Mouse (Mus musculus) heart, embryonic 16.5 days (tissue): Measurements from ENCODE around the gene Srsf2. TPM values are rescaled to one million over a fixed set of nuclear protein-coding genes. Genes with fewer than 3 reads are reported as not detected.
"Not testable (repeated sequence)": the region's sequence is repeated elsewhere in the genome, so short reads cannot be mapped to it uniquely, and the experiment has no call there.

ENCODE experiments used
- ATAC-seq: fragments of 200-750 bp; cut with Nextera tagmentation; replicated peaks from 2 replicates; pipeline ENCODE4 v1.8.0; 2017; ENCODE audit warnings: moderate number of reproducible peaks; ENCODE audit not compliant: insufficient read depth, low FRiP score; ENCODE audit errors: extremely low read depth
- H3K27ac ChIP-seq: fragments of 300-500 bp; sonication (generic); 2 replicates; pipeline ENCODE4 v1.5.1; 2014; ENCODE audit warnings: mild to moderate bottlenecking, low read length, control low read depth, moderate library complexity
- H3K27me3 ChIP-seq: fragments of 300-500 bp; sonication (generic); 2 replicates; pipeline ENCODE4 v1.6.1; 2014; ENCODE audit warnings: low read length, mixed read lengths; ENCODE audit not compliant: control insufficient read depth, insufficient read depth
- H3K36me3 ChIP-seq: fragments of 300-500 bp; sonication (generic); 2 replicates; pipeline ENCODE4 v1.6.1; 2014; ENCODE audit not compliant: control insufficient read depth, insufficient read depth
- H3K4me1 ChIP-seq: fragments of 300-500 bp; sonication (generic); 2 replicates; pipeline ENCODE4 v1.6.1; 2014; ENCODE audit warnings: low read length, mixed read lengths; ENCODE audit not compliant: control insufficient read depth, insufficient read depth
- H3K4me2 ChIP-seq: fragments of 300-500 bp; sonication (generic); 2 replicates; pipeline ENCODE4 v1.6.1; 2014; ENCODE audit warnings: low read depth, mild to moderate bottlenecking, control low read depth, low read length
- H3K4me3 ChIP-seq: fragments of 300-500 bp; sonication (generic); 2 replicates; pipeline ENCODE4 v1.5.1; 2014; ENCODE audit warnings: mild to moderate bottlenecking, control low read depth, low read length
- H3K9ac ChIP-seq: fragments of 300-500 bp; sonication (generic); 2 replicates; pipeline ENCODE4 v1.6.1; 2014; ENCODE audit warnings: low read length, control low read depth
- H3K9me3 ChIP-seq: fragments of 300-500 bp; sonication (generic); replicated peaks from 2 replicates; pipeline ENCODE4 v1.6.1; 2016; ENCODE audit warnings: low read length; ENCODE audit not compliant: control insufficient read depth
- WGBS: fragments of 180-500 bp; shearing (Covaris S2); extraction: QIAGEN DNeasy Blood & Tissue Kit; methylation state at CpG from one replicate; pipeline ENCODE4 v1.1.7; 2014; 5-methylcytosine and 5-hydroxymethylcytosine counted together
- polyA plus RNA-seq: library from polyadenylated mRNA; unstranded; fragments of >200 nt; fragmentation: Nextera tagmentation; extraction: Ambion mirVana; gene quantifications from 2 replicates; pipeline ENCODE4 v1.2.1, GENCODE M21; 2015

Srsf2 gene
- polyA plus RNA-seq, 1 experiment from 2014 or later, result 516 TPM

DNA sequence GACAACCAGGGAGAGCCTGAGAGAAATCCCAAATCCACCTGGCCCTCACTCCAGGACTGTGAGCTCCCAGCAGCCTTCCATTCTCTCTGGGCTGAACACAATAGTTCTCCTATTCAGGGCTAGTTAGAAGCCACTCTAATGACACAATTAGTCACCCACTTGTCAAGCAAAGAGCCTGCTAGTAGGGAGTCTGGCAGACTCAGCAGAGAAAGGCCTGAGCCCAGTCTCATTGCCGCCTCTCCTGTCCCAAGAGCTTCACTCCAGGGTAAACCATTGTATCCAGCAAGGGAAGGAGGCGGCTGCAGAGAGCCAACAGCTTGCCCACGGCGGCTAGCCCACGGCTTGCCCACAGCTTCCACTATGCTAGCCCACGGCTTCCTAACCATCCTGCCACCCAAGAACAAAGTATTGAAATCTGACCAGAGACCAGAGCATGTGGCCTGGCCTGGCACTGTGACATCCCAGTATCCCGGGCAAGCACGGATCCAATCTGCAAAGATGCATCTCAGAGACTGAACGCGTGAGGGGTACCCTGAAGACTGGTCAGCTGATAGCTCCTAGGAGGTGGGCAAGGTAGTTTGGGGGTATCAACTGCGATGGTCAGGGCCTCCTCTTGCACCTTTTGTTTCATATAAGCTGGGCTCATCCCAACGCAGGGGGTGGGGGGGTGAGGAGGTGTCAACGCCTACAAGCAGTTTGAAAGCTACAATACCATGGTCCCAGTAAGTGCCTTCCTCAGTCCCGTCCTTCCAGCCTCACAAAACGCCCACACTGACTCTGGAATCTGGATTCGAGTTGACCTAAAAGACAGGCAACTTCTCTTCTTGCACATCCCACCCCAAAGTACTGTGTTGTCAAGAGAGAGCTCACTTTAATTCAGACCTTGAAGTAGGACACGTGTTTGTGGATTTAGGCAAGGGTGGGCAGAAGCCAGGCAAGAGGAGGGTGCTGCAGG, 26.1 kb downstream of the Srsf2 start:
- 48% methylated on average over 17 of the region's 17 CpGs for WGBS

DNA sequence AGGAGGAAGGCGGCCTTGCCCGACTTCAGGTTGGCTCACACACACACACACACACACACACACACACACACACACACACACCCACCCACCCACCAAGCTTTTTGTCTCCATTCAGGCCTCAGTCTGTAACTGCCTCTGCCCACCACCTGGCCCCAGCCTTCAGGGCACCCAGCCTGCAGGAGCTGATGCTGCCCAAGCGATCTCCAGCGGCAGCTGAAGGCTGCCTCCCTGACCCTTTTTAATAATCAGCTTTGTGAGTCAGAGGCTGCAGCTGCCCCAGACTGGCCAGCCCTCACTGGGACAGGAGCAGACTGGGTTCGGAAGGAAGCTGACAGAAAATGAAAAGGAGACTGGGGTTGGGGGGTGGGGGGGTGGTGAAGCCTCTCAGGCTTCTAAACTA, 27.7 kb downstream of the Srsf2 start:
- ATAC-seq, result no peak
- Histone ChIP-seq H3K9me3 (no peaks in the 10 kb centered on the region), H3K36me3 (no peaks in the 10 kb centered on the region), H3K4me2 (peak overlapping the region; percentile 10; the same call in 1 of the 2 replicates), H3K4me1 (peaks cover 34% of the 10 kb centered on the region), H3K4me3 (no peak overlapping the region), H3K27me3 (no peaks in the 10 kb centered on the region), H3K27ac (no peak overlapping the region), H3K9ac (no peak overlapping the region)
- 60% methylated on average over 5 of the region's 5 CpGs for WGBS

More for the DNA sequence above, 26.1 kb downstream of the Srsf2 start:
- Histone ChIP-seq H3K4me2 (peak overlapping the region; percentile 90), H3K27ac (peak overlapping the region; percentile 70), H3K4me1 (peaks cover 18% of the 10 kb centered on the region), H3K27me3 (no peaks in the 10 kb centered on the region), H3K9ac (peak overlapping the region; percentile 80), H3K9me3 (no peaks in the 10 kb centered on the region), H3K36me3 (no peaks in the 10 kb centered on the region), H3K4me3 (peak overlapping the region; percentile 63)
- peak; percentile 1; the same call in 1 of the 2 replicates for ATAC-seq

DNA sequence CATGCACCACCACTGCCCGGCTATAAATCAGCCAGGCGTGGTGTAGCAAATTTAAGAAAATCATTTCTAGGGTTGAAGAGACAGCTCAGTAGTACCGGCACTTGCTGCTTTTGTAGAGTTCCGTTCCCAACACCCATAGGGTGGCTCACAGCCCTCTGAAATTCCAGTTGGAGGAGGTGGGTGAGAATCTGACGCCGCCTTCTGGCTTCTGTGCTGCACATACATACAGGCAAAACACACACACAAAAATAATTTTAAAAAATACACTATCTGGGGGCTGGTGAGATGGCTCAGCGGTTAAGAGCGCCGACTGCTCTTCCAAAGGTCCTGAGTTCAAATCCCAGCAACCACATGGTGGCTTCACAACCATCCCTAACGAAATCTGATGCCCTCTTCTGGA, 29.0 kb downstream of the Srsf2 start:
- not testable (repeated sequence) for H3K9ac ChIP-seq, H3K27me3 ChIP-seq, H3K4me3 ChIP-seq, ATAC-seq, H3K36me3 ChIP-seq, H3K9me3 ChIP-seq, H3K27ac ChIP-seq, H3K4me2 ChIP-seq
- H3K4me1 ChIP-seq, result peaks cover 46% of the 10 kb centered on the region
- 95% methylated on average over 10 of the region's 10 CpGs for WGBS

DNA sequence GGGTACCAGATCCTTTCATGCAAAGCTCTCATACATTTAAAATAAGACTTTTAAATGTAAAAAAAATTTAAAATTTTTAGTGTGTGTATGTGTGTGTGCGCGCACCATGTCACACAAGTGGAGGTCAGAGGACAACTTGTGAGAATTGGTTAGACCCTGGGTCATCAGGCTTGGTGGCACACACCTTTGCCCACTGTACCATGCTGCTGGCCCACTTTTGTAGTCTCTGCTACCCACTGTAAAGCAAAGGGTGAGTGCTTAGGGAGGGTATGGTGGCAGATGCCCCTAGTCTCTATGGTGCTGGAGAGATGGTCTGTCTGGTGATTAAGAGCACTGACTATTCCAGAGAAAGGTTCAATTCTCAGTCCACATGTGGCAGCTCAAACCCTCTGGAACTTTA, 29.6 kb downstream of the Srsf2 start:
- no peak for ATAC-seq
- Histone ChIP-seq H3K4me2 (no peak overlapping the region), H3K27ac (no peak overlapping the region), H3K4me3 (no peak overlapping the region), H3K4me1 (peaks cover 45% of the 10 kb centered on the region), H3K9ac (no peak overlapping the region), H3K27me3 (no peaks in the 10 kb centered on the region), H3K9me3 (no peaks in the 10 kb centered on the region), H3K36me3 (no peaks in the 10 kb centered on the region)
- 87% methylated on average over 2 of the region's 2 CpGs for WGBS

DNA sequence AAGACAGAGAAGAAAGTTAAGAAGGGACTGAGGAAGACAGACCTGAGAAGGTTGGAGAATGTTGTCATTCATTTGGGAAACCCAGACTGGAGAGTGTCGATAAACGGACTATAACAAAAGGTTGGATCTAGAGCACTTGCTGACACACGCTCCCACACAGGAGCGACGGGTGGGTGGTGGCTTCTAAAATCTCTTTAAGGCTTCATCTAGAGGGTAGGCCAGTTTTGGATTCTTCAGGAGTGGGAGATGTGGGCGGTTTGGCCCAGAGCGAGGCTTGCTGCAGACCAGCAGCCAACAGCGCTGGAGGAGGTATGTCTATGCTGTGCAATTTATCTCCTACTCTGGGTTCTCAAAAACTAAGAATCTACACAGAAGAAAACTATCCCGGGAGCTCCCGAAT, 30.3 kb downstream of the Srsf2 start:
- H3K27ac ChIP-seq, result peak overlapping the region; percentile 58
- H3K4me2 ChIP-seq, result peak overlapping the region; percentile 4; the same call in 1 of the 2 replicates
- no peak overlapping the region for H3K4me3 ChIP-seq
- H3K9me3 ChIP-seq, result no peaks in the 10 kb centered on the region
- H3K4me1 ChIP-seq, result peaks cover 42% of the 10 kb centered on the region
- no peaks in the 10 kb centered on the region for H3K36me3 ChIP-seq
- 82% methylated on average over 10 of the region's 10 CpGs for WGBS
- no peak for ATAC-seq
- H3K27me3 ChIP-seq, result no peaks in the 10 kb centered on the region
- H3K9ac ChIP-seq, result peak overlapping the region; percentile 27; the same call in 1 of the 2 replicates

DNA sequence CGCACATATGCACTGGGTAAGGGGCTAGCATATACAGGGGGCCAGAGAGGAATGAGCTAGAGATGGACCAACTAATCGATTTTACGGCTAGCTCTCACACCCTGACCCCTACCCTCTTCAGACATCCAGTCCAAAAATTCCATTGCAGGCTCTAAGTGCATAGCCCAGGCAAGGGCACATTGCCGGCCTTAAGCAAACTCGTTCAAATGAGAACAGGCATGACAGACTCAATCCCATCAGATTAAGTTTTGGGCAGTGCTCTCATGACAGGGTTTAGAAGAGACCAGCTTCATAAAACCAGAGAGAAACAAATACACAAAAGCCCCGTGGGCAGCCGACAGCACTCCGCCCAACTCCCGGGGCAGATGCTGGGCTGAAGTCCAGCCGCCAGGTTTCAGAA, 30.7 kb downstream of the Srsf2 start:
- Histone ChIP-seq H3K4me1 (peaks cover 42% of the 10 kb centered on the region), H3K4me2 (peak overlapping the region; percentile 4), H3K27ac (peak overlapping the region; percentile 58)

DNA sequence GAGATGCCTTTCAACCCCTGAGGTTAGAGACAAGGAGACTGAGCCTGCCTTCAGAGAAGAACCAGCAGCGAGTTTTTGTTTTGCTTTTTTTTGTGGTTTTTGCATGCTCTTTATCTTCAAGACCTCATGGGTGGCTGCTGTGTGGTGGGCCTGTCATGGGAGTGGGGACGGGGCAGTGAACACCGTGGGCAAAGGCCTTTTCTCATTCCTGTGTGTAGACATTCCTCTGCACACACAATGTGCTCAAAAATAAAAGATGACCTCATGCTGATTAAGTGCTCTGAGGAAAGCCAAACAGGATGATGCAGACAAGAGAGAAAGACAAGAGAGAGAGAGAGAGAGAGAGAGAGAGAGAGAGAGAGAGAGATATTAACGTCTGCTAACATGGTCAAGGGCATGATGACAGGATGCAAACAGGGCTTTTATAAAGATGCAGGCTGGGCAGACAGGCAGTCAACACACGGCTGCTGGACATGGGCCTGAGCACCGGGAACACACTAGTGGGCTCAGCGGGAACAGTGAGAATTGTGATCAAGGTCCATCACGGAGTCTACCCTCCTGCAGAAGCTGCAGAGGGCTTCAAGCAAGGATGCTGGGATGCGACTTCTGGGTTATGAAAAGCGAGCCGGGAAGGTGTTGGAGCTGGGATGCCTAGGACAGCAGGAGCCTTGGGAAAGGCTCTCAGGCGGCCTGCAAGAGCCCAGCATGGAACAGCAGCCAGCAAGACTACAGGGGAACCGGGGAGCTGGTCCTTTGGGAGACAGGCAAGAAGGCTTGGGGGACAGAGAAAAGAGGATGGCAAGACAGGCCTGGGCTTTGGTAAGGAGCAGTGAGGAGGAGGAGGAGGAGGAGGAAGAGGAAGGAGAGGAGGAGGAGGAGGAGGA, 31.6 kb downstream of the Srsf2 start:
- Histone ChIP-seq H3K4me2 (peak overlapping the region; percentile 4), H3K4me1 (peaks cover 41% of the 10 kb centered on the region), H3K4me3 (no peak overlapping the region), H3K9me3 (no peaks in the 10 kb centered on the region), H3K9ac (peak overlapping the region; percentile 42), H3K27me3 (no peaks in the 10 kb centered on the region), H3K36me3 (no peaks in the 10 kb centered on the region), H3K27ac (peak overlapping the region; percentile 84)
- peak; percentile 76 for ATAC-seq
- 22% methylated on average over 13 of the region's 13 CpGs for WGBS

More for the DNA sequence above, 30.7 kb downstream of the Srsf2 start:
- no peaks in the 10 kb centered on the region for H3K36me3 ChIP-seq
- H3K4me3 ChIP-seq, result no peak overlapping the region
- ATAC-seq, result no peak
- peak overlapping the region; percentile 27 for H3K9ac ChIP-seq
- WGBS, result 55% methylated on average over 10 of the region's 10 CpGs
- H3K27me3 ChIP-seq, result no peaks in the 10 kb centered on the region
- no peaks in the 10 kb centered on the region for H3K9me3 ChIP-seq

DNA sequence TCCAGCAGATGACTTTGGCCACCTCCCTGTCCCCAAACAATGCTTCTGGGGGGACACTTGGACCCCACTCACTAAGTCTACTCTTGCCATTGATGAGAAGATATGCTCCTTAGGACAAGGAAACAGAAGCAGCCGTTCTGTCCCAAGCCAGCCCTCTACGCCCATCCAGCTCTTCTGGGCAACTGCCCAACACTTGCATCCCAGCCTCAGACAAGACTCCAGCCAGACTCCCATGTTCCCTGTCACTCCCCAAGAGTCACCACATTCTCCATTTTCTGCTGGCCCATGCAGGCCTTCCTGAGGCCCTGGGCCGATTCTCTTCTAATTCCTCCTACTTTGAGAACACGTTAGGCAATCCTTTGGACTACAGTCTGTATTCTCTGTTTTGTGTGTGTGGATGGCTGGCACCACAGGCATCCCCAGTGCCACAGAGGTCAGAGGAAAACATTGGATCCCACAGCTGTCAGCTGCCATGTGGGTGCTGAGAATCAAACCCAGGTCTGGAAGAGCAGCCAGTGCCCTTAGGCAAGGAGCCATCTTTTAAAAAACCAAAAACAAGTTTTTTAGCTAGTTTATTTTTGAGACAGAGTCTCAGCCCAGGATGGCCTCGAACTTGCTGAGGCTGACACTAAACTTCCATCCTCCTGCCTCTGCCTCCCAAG, 32.8 kb downstream of the Srsf2 start:
- 70% methylated on average over 5 of the region's 5 CpGs for WGBS
- Histone ChIP-seq H3K9ac (no peak overlapping the region), H3K4me3 (no peak overlapping the region), H3K36me3 (no peaks in the 10 kb centered on the region), H3K4me1 (peaks cover 45% of the 10 kb centered on the region), H3K4me2 (no peak overlapping the region), H3K27me3 (no peaks in the 10 kb centered on the region), H3K27ac (peak overlapping the region; percentile 84), H3K9me3 (no peaks in the 10 kb centered on the region)
- no peak for ATAC-seq
